Mouse (Mus musculus): ENCODE results near the gene Ctnnb1. TPM values are rescaled to one million over a fixed set of nuclear protein-coding genes. Genes with fewer than 3 reads are reported as not detected.

The Ctnnb1 gene
- polyA plus RNA-seq, 1 experiment from 2014 or later: 711 TPM

- H3K9ac ChIP-seq: no peak overlapping the region
Measured at GRCm38 (mm10) chr9:120961466-120961865, 32.5 kb downstream of the Ctnnb1 start.

GRCm38 (mm10) chr9:120961969-120962700, 33.1 kb downstream of the Ctnnb1 start:
- no peaks in the 10 kb centered on the region for H3K4me1 ChIP-seq (ENCODE audit: insufficient read depth)
- 69% methylated on average over 3 of the region's 3 CpGs for WGBS
- no peak overlapping the region for H3K9ac ChIP-seq
- no peak for ATAC-seq (ENCODE audit: insufficient read depth)
- H3K4me2 ChIP-seq: no peak overlapping the region
- H3K4me3 ChIP-seq (ENCODE audit: low read depth, low read length): no peak overlapping the region
- H3K36me3 ChIP-seq (ENCODE audit: insufficient read depth): peaks cover 100% of the 10 kb centered on the region
- no peak overlapping the region for H3K27ac ChIP-seq (ENCODE audit: low read depth)
- no peaks in the 10 kb centered on the region for H3K9me3 ChIP-seq (ENCODE audit: low read depth, low read length)
- no peak for DNase-seq
- TF ChIP-seq CTCF (IDR thresholded peaks at IDR 0.05; ENCODE audit: low read depth): no peak
- H3K27me3 ChIP-seq (ENCODE audit: insufficient read depth, low read length): no peaks in the 10 kb centered on the region

More at GRCm38 (mm10) chr9:120961466-120961865, 32.5 kb downstream of the Ctnnb1 start:
- Histone ChIP-seq H3K4me3 (ENCODE audit: low read depth, low read length) (no peak overlapping the region), H3K9me3 (ENCODE audit: low read depth, low read length) (no peaks in the 10 kb centered on the region), H3K27me3 (ENCODE audit: insufficient read depth, low read length) (no peaks in the 10 kb centered on the region), H3K36me3 (ENCODE audit: insufficient read depth) (peaks cover 100% of the 10 kb centered on the region), H3K27ac (ENCODE audit: low read depth) (no peak overlapping the region), H3K4me2 (no peak overlapping the region), H3K4me1 (ENCODE audit: insufficient read depth) (no peaks in the 10 kb centered on the region)
- ATAC-seq (ENCODE audit: insufficient read depth) (no peak), DNase-seq (no peak)
- WGBS: 46% methylated on average over 3 of the region's 3 CpGs
- TF ChIP-seq CTCF (IDR thresholded peaks at IDR 0.05; ENCODE audit: low read depth): no peak

- Histone ChIP-seq H3K27me3 (ENCODE audit: insufficient read depth, low read length) (no peaks in the 10 kb centered on the region), H3K4me2 (no peak overlapping the region), H3K4me3 (ENCODE audit: low read depth, low read length) (no peak overlapping the region), H3K4me1 (ENCODE audit: insufficient read depth) (no peaks in the 10 kb centered on the region), H3K36me3 (ENCODE audit: insufficient read depth) (peaks cover 98% of the 10 kb centered on the region), H3K9me3 (ENCODE audit: low read depth, low read length) (no peaks in the 10 kb centered on the region), H3K9ac (no peak overlapping the region), H3K27ac (ENCODE audit: low read depth) (no peak overlapping the region; the same call in 1 of the 2 replicates)
- DNase-seq (no peak), ATAC-seq (ENCODE audit: insufficient read depth) (no peak)
- TF ChIP-seq CTCF (IDR thresholded peaks at IDR 0.05; ENCODE audit: low read depth): no peak
- 81% methylated on average over 4 of the region's 4 CpGs for WGBS
Measured at GRCm38 (mm10) chr9:120963104-120963503, 34.1 kb downstream of the Ctnnb1 start.

GRCm38 (mm10) chr9:120963720-120964119, 34.7 kb downstream of the Ctnnb1 start:
- Histone ChIP-seq H3K27ac (ENCODE audit: low read depth) (no peak overlapping the region), H3K9ac (no peak overlapping the region), H3K9me3 (ENCODE audit: low read depth, low read length) (no peaks in the 10 kb centered on the region), H3K36me3 (ENCODE audit: insufficient read depth) (peaks cover 98% of the 10 kb centered on the region), H3K4me3 (ENCODE audit: low read depth, low read length) (no peak overlapping the region), H3K4me1 (ENCODE audit: insufficient read depth) (no peaks in the 10 kb centered on the region), H3K4me2 (no peak overlapping the region), H3K27me3 (ENCODE audit: insufficient read depth, low read length) (no peaks in the 10 kb centered on the region)
- DNase-seq (no peak), ATAC-seq (ENCODE audit: insufficient read depth) (no peak)
- 83% methylated on average over 3 of the region's 3 CpGs for WGBS
- no peak for TF ChIP-seq CTCF (IDR thresholded peaks at IDR 0.05; ENCODE audit: low read depth)

- Histone ChIP-seq H3K9me3 (ENCODE audit: low read depth, low read length) (no peaks in the 10 kb centered on the region), H3K4me2 (no peak overlapping the region), H3K4me3 (ENCODE audit: low read depth, low read length) (no peak overlapping the region), H3K9ac (no peak overlapping the region), H3K4me1 (ENCODE audit: insufficient read depth) (no peaks in the 10 kb centered on the region), H3K27ac (ENCODE audit: low read depth) (no peak overlapping the region), H3K27me3 (ENCODE audit: insufficient read depth, low read length) (no peaks in the 10 kb centered on the region), H3K36me3 (ENCODE audit: insufficient read depth) (peaks cover 98% of the 10 kb centered on the region)
- TF ChIP-seq CTCF (IDR thresholded peaks at IDR 0.05; ENCODE audit: low read depth): no peak
- ATAC-seq (ENCODE audit: insufficient read depth): no peak
- no peak for DNase-seq
- WGBS: 66% methylated on average over 5 of the region's 5 CpGs
Measured at GRCm38 (mm10) chr9:120964224-120964623, 35.2 kb downstream of the Ctnnb1 start.

- Histone ChIP-seq H3K9me3 (ENCODE audit: low read depth, low read length) (no peaks in the 10 kb centered on the region), H3K27ac (ENCODE audit: low read depth) (no peak overlapping the region), H3K4me1 (ENCODE audit: insufficient read depth) (no peaks in the 10 kb centered on the region), H3K36me3 (ENCODE audit: insufficient read depth) (peaks cover 98% of the 10 kb centered on the region), H3K9ac (no peak overlapping the region), H3K27me3 (ENCODE audit: insufficient read depth, low read length) (no peaks in the 10 kb centered on the region), H3K4me2 (no peak overlapping the region), H3K4me3 (ENCODE audit: low read depth, low read length) (no peak overlapping the region)
- ATAC-seq (ENCODE audit: insufficient read depth): no peak
- 87% methylated on average over 10 of the region's 10 CpGs for WGBS
- no peak for TF ChIP-seq CTCF (IDR thresholded peaks at IDR 0.05; ENCODE audit: low read depth)
- DNase-seq: no peak
Measured at GRCm38 (mm10) chr9:120965007-120965406, 36.0 kb downstream of the Ctnnb1 start.

- Histone ChIP-seq H3K9me3 (ENCODE audit: low read depth, low read length) (no peaks in the 10 kb centered on the region), H3K27me3 (ENCODE audit: insufficient read depth, low read length) (no peaks in the 10 kb centered on the region), H3K4me3 (ENCODE audit: low read depth, low read length) (no peak overlapping the region), H3K27ac (ENCODE audit: low read depth) (no peak overlapping the region), H3K4me2 (no peak overlapping the region), H3K9ac (no peak overlapping the region), H3K4me1 (ENCODE audit: insufficient read depth) (no peaks in the 10 kb centered on the region), H3K36me3 (ENCODE audit: insufficient read depth) (peaks cover 20% of the 10 kb centered on the region)
- ATAC-seq (ENCODE audit: insufficient read depth) (no peak), DNase-seq (no peak)
- no peak for TF ChIP-seq CTCF (IDR thresholded peaks at IDR 0.05; ENCODE audit: low read depth)
- 53% methylated on average over 6 of the region's 6 CpGs for WGBS
Measured at GRCm38 (mm10) chr9:120973026-120973515, 44.1 kb downstream of the Ctnnb1 start.

All from lung, embryonic 14.5 days (tissue).